Mouse (Mus musculus) heart, postnatal 25 days (tissue): ENCODE data around the gene Tcf12. TPM values are rescaled to one million over a fixed set of nuclear protein-coding genes. Genes with fewer than 3 reads are reported as not detected.

Experiments
- DNase-seq: peaks from one replicate; pipeline ENCODE4 v3.0.0; 2022; ENCODE audit warnings: low spot score
- intact Hi-C: fragments of 180-260 bp; cut with DNase I; formaldehyde crosslinking; loops from one replicate; pipeline ENCODE4 v1.15.1; 2025
- total RNA-seq, 2 experiments: library from RNA; stranded (reverse); gene quantifications; 2 replicates each; pipeline ENCODE4 v1.2.3; 2021

The Tcf12 gene
- total RNA-seq, 2 experiments from 2014 or later, result 30.5 to 38.1 TPM

DNA sequence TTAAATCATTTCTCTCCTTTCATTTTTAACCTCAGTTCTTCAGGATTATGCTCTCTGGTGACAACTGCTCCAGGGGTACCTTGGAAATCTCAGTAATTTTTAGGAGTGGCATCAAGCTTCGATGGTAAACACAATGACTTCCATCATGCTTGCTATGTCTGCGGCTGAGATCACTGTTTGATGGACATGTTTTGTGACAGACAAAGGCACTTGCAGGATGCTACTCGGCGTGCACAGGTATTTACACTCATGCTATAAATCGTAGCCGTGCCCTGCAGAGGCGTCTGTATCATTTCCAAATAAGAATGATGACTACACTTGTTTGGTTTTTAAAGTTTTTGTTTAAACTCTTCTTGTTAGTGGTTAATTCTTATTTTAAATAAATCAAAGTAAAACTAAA, 248.3 kb downstream of the Tcf12 start:
- DNase-seq, result no peak
- intact Hi-C loops, result no loop called here

- intact Hi-C loops, result no loop called here
- DNase-seq, result no peak
Measured at GRCm38 (mm10) chr9:71861629-71862028, 250.0 kb downstream of the Tcf12 start.

GRCm38 (mm10) chr9:71857926-71858325, 253.7 kb downstream of the Tcf12 start:
- intact Hi-C loops, result no loop called here
- no peak for DNase-seq

DNA sequence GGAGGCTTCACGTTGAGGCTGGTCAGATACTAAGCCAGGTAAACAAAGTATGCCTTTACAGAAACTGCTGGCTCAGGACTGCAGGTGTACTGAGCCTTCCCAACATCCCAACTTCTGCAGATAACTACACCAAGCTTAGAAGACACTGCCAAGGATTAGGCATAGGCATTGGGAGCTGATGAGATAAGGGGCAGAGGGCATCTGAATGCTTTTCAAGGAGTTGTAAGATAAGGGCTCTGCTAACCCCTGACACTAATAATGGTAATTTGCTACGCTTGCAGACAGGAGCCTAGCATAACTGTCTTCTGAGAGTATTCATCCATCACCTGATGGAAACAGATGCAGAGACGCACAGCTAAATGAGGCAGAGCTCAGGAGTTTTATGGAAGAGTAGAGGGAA, 257.8 kb downstream of the Tcf12 start:
- DNase-seq, result no peak
- intact Hi-C loops, result no loop called here

- intact Hi-C loops, result no loop called here
- DNase-seq, result no peak
Measured at GRCm38 (mm10) chr9:71850283-71850682, 261.4 kb downstream of the Tcf12 start.

DNA sequence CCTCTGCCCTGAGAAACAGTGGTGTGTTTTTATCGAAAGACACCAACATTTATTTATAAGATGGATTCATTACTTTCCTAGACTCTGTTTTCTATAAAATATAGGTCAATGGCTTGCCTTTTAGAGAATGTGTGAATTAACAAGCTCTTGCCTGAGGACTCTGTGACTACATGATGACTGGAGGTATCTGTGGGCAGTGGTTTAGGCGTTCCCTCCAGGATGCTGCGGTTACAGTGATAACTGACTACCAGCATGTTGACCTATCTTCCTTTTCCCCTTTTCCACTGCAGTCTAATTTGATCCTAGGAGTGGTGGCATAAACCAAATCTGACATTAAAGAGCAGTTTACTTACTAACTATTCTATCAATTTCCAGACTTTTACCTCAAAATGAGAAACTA, 263.3 kb downstream of the Tcf12 start:
- DNase-seq, result no peak
- intact Hi-C loops, result no loop called here

- intact Hi-C loops, result no loop called here
Measured at GRCm38 (mm10) chr9:71847921-71848320, 263.8 kb downstream of the Tcf12 start.

DNA sequence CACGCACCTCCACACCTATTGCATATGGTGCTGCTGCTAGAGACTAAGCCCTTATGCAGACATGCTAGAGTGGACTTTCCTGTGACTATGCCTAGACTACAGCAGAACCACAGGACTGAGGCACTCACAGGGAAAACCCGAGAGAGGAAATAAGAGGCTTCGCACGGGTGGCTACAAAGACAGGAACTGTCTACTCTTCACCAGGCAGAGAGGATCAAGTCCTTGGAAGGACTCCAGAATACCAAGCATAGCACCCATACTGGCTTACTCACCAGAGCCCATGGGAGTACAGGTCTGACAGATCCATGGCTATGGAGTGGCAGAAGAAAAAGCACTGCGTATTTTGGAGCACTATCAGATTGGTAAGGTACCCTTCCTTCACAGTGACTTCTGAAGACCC, 269.8 kb downstream of the Tcf12 start:
- DNase-seq, result no peak
- intact Hi-C loops, result no loop called here

More at GRCm38 (mm10) chr9:71847921-71848320, 263.8 kb downstream of the Tcf12 start:
- DNase-seq, result no peak

GRCm38 (mm10) chr9:71837366-71837765, 274.3 kb downstream of the Tcf12 start:
- no peak for DNase-seq
- intact Hi-C loops, result no loop called here

DNA sequence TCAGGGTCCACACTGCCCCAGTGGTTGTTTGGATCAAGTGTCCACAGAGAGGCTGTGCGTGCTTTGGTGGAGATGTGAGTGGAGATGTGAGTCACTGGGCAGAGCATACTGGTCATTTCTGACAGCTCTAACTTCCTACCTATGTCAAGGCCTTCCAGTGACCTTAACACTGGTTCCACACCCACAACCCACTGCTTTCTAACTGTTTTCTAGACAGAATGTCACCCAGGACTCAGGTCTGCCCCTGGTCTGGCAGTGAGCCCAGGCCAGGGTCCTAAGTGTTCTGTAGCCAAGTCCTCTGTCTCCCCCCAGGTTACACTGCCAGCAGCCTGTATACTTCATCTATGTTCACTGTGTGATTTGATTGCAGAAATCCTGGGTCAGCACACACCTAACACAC, 275.3 kb downstream of the Tcf12 start:
- DNase-seq, result no peak
- intact Hi-C loops, result no loop called here

GRCm38 (mm10) chr9:71835203-71835815, 276.4 kb downstream of the Tcf12 start:
- intact Hi-C loops, result no loop called here

DNA sequence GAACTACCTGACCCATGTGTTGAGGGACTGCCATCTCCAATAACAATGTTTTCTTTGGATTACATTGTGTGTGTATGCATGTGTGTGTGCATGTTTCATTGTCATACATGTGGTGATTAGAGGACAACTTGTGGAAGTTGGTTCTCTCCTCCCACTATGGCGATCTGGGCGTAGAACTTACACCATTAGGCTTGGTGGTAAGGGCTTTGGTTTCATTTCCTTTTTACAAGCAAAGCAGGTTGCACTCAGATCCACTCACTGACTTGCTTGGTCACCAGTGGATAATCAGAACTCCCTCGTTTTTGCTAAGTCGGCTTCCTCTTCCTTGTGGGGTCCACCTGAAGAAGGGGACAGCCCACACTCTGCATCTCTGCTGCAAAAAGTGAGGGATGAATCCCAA, 277.0 kb downstream of the Tcf12 start:
- intact Hi-C loops, result loop anchor here (5.0 kb wide), 2 partner anchors 128 to 278 kb away; partner anchors contain the start of gene Tcf12
- no peak for DNase-seq

More at GRCm38 (mm10) chr9:71835203-71835815, 276.4 kb downstream of the Tcf12 start:
- no peak for DNase-seq

- peak; percentile 49 for DNase-seq
- intact Hi-C loops, result loop anchor here (1.0 to 5.0 kb wide), 4 partner anchors 130 to 577 kb away; partner anchors contain the start of gene Tcf12
Measured at GRCm38 (mm10) chr9:71831756-71832699, 279.6 kb downstream of the Tcf12 start.

GRCm38 (mm10) chr9:71830994-71831393, 280.7 kb downstream of the Tcf12 start:
- intact Hi-C loops, result loop anchor here (1.0 to 5.0 kb wide), 3 partner anchors 131 to 361 kb away; partner anchors contain the start of gene Tcf12

GRCm38 (mm10) chr9:71830365-71830764, 281.3 kb downstream of the Tcf12 start:
- DNase-seq, result no peak
- intact Hi-C loops, result loop anchor here (5.0 kb wide), 2 partner anchors 132 to 282 kb away; partner anchors contain the start of gene Tcf12

More at GRCm38 (mm10) chr9:71830994-71831393, 280.7 kb downstream of the Tcf12 start:
- DNase-seq, result no peak

DNA sequence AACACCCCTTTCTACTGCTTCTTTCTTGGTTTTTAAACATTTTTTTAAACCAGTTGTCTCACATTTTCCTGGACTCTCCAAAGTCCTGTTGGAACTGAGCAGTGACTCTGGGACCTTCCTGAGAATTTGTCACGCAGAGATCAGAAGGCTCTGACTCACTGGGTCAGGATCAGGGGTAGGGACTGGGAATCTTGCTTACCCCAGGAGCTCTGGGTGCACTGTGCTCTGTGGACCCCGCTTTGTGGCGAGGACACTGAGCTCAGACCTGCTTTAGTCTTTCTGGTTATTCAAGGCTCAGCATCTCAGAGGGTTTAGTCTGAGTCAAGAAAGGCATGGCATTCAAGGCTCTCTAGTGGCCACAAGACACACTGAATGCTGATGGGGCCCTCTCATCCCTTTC, 281.9 kb downstream of the Tcf12 start:
- no peak for DNase-seq
- intact Hi-C loops, result loop anchor here (5.0 kb wide), 2 partner anchors 133 to 283 kb away; partner anchors contain the start of gene Tcf12

DNA sequence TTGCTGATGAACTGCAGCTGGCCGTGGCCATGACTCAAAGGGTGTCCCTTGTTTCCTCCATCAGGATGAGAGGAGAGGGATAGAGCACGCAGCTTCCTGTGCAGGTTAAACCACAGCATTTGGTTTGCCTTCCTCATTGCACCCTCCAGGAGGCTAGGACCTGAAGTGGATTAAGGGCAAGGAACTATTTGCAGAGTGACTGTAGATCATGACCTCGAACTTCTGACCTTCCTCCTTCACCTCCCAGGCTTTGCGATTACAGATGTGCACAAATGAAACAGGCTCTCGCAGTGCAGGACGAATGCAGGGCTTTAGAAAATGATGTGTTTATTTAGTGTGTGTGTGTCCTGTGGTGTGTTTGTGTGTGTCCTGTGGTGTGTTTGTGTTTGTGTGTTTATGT, 282.5 kb downstream of the Tcf12 start:
- DNase-seq, result no peak
- intact Hi-C loops, result no loop called here

GRCm38 (mm10) chr9:71827371-71827770, 284.3 kb downstream of the Tcf12 start:
- no peak for DNase-seq
- intact Hi-C loops, result no loop called here

DNA sequence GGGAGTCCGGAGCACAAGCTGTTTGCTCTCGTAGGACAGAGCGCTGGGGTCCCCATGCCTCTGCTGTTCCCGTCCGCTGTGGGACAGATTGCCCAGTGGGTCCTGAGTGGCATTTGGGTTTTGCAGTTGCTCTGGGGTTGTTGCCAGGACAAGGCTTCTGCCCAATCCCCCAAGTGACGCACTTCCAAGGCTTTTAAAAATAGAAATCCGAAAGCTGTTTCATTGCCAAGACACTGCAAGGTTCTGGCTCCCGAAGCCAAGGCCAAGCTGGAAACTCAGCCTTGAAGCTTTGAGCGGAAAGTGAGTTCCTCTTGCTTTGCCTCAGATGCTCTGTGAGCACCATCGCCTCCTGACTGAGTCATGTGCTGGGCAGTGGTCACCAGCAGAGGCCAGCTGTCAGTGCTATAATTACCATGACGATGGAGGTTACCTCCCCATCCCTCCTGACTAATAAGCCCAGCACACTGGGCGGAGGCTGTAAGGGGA, 285.6 kb downstream of the Tcf12 start:
- intact Hi-C loops, result no loop called here

DNA sequence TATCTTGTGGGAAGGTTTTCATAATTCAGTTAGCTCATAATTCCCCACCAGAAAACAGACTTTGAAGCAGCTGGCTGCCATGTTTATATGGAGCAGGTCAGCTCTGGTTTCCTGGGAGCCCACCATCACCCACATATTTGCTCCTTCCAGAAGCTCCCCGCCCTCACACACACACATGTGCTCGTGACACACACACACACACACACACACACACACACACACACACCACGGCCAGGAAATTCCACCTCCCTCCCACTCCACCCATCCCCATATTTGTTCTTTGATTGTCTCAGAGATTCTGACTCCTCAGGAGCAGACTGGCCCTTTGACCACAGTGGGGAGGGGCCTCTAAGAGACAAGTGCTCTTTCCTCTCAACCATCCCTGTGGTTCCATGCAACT, 289.7 kb downstream of the Tcf12 start:
- DNase-seq, result no peak
- intact Hi-C loops, result no loop called here

More for the DNA sequence above, 285.6 kb downstream of the Tcf12 start:
- peak; percentile 72 for DNase-seq

DNA sequence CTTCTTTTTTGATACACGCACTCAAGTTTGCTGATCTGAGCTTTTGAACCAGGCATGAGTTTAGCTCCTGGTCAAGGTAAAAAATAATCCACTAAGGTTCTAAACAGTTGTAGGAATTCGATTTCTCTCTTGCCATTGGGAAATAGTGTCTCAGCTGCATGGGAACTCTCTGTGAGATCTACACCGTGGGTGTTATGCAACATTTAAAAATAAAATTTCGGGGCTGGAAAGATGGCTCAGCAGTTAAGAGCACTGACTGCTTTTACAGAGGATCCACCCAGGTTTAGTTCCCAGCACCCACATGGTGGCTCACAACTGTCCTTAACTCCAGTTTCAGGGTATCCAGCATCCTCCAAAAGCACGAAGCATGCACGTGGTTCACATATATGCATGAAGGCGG, 293.2 kb downstream of the Tcf12 start:
- no peak for DNase-seq
- intact Hi-C loops, result no loop called here
